ENCODE assay signal across 21 mouse cellular contexts in genomic region chr9:46154469-46154868, GRCm38 (mm10).
DNase-seq lines count a peak whose midpoint lies in the region; ATAC-seq and TF ChIP-seq lines count a peak whose summit lies in the region.
"Had no signal": no experiment of that assay in that cellular context is flagged by ENCODE, and none has a peak within 500 bp of the region (broad histone marks: within the 10 kb centered on the region; RNA-seq: fewer than 3 reads in every experiment).

No protein-coding gene starts in this region.

- peaks cover 23% of the 10 kb centered on the region for H3K4me1 ChIP-seq in kidney, postnatal 0 days (replicated peaks; ENCODE audit: insufficient read depth, low read length)
- H3K4me1 ChIP-seq in thymus, adult 2 months (replicated peaks; ENCODE audit: control insufficient read depth, insufficient read depth, low read length) = peaks cover 40% of the 10 kb centered on the region
- H3K4me1 ChIP-seq: neural tube, embryonic 12.5 days had no signal

- no peaks in the 10 kb centered on the region for H3K36me3 ChIP-seq in kidney, postnatal 0 days (ENCODE audit: insufficient read depth, low read length)
- no peaks in the 10 kb centered on the region for H3K36me3 ChIP-seq in thymus, adult 2 months (ENCODE audit: control insufficient read depth, insufficient read depth, low read length)
- H3K36me3 ChIP-seq: neural tube, embryonic 12.5 days had no signal

- H3K4me3 ChIP-seq in kidney, postnatal 0 days (replicated peaks; ENCODE audit: low read depth, low read length) = no peak overlapping the region
- no peak overlapping the region for H3K4me3 ChIP-seq in thymus, adult 2 months (ENCODE audit: control insufficient read depth, insufficient read depth, low read length)
- H3K4me3 ChIP-seq: forebrain, embryonic 10.5 days; left cerebral cortex, adult 2 months; neural tube, embryonic 12.5 days had no signal

- 44% methylated on average over 2 of the region's 2 CpGs for WGBS in kidney, postnatal 0 days
- WGBS in thymus, adult 2 months = 41% methylated on average over 2 of the region's 2 CpGs

- intact Hi-C loops in left cerebral cortex, postnatal 10 days (cut with DNase I) = no loop called here

- no peak overlapping the region for H3K4me2 ChIP-seq in kidney, postnatal 0 days (ENCODE audit: low read length)
- H3K4me2 ChIP-seq: heart, embryonic 11.5 days; neural tube, embryonic 12.5 days had no signal

- no peak for ATAC-seq in kidney, postnatal 0 days (replicated peaks; ENCODE audit: low FRiP score, low read depth)
- ATAC-seq: forebrain, embryonic 16.5 days; hindbrain, embryonic 16.5 days; intestine, postnatal 0 days had no signal

- no peak for TF ChIP-seq POLR2A in thymus, adult 2 months (IDR thresholded peaks at IDR 0.05; ENCODE audit: control insufficient read depth, extremely low read depth, insufficient read depth, low read length, poor library complexity)

- no peak overlapping the region for H3K9ac ChIP-seq in kidney, postnatal 0 days (ENCODE audit: low read depth, low read length)
- H3K9ac ChIP-seq: neural tube, embryonic 12.5 days had no signal

- no peak for TF ChIP-seq CTCF in kidney, postnatal 0 days (IDR thresholded peaks at IDR 0.05; ENCODE audit: low read depth)
- TF ChIP-seq CTCF in thymus, adult 2 months (IDR thresholded peaks at IDR 0.05; ENCODE audit: borderline replicate concordance, control insufficient read depth, extremely low read depth, insufficient read depth, low read length, poor library complexity) = no peak

- H3K27me3 ChIP-seq in kidney, postnatal 0 days (ENCODE audit: insufficient read depth, low read length) = no peaks in the 10 kb centered on the region
- no peaks in the 10 kb centered on the region for H3K27me3 ChIP-seq in thymus, adult 2 months (ENCODE audit: control insufficient read depth, insufficient read depth, low read length)
- H3K27me3 ChIP-seq: neural tube, embryonic 12.5 days had no signal

- peak; percentile 57 for DNase-seq in kidney, postnatal 0 days (ENCODE audit: low spot score)
- no peak for DNase-seq in kidney, postnatal 36 days
- DNase-seq in thymus, adult 2 months = no peak
- DNase-seq in thymus, postnatal 10 days (ENCODE audit: low spot score in 2 of 2) = no peak
- peak; percentile 71 for DNase-seq in induced T-regulatory cell, adult 2 months (ENCODE audit: low read depth)
- no peak for DNase-seq in left cerebral cortex, postnatal 10 days (ENCODE audit: extremely low spot score in 1 of 2, low spot score in 2 of 2)
- DNase-seq in spleen, postnatal 4 days (ENCODE audit: low spot score in 2 of 2) = no peak
- DNase-seq: cerebellum, adult 11 months; gastrocnemius, postnatal 14 days; kidney, postnatal 4 days; lung, postnatal 14 days; midbrain, embryonic 14.5 days; retina, postnatal 1 day; right cerebral cortex, postnatal 25 days had no signal

- H3K9me3 ChIP-seq in kidney, postnatal 0 days (replicated peaks; ENCODE audit: low read length) = no peaks in the 10 kb centered on the region
- H3K9me3 ChIP-seq: forebrain, embryonic 10.5 days; neural tube, embryonic 12.5 days had no signal

- no peak overlapping the region for H3K27ac ChIP-seq in kidney, postnatal 0 days
- H3K27ac ChIP-seq in thymus, adult 2 months (ENCODE audit: control insufficient read depth, insufficient read depth, low read length) = peak overlapping the region; percentile 86
- H3K27ac ChIP-seq: forebrain, embryonic 10.5 days; neural tube, embryonic 12.5 days had no signal

Comparison
In these comparisons a context has a peak if more than half of its experiments do, and no peak if none do; other contexts are left out.
1. DNase-seq: peak in kidney, postnatal 0 days (single experiment) and induced T-regulatory cell, adult 2 months (single experiment); none in kidney, postnatal 36 days (0 of 2), thymus, adult 2 months (single experiment), thymus, postnatal 10 days (0 of 2), left cerebral cortex, postnatal 10 days (0 of 2) and spleen, postnatal 4 days (0 of 2).